Mouse (Mus musculus) lung, postnatal 0 days (tissue): ENCODE measurements around the gene Abcb4.

ENCODE experiments used
- CTCF ChIP-seq: IDR thresholded peaks from 2 replicates; pipeline ENCODE4 v1.5.1; 2016; ENCODE audit warnings: antibody characterized with exemption, mild to moderate bottlenecking
- EP300 ChIP-seq: IDR thresholded peaks from 2 replicates; pipeline ENCODE4 v1.6.1; 2016; ENCODE audit warnings: antibody characterized with exemption, mild to moderate bottlenecking, control low read depth

DNA sequence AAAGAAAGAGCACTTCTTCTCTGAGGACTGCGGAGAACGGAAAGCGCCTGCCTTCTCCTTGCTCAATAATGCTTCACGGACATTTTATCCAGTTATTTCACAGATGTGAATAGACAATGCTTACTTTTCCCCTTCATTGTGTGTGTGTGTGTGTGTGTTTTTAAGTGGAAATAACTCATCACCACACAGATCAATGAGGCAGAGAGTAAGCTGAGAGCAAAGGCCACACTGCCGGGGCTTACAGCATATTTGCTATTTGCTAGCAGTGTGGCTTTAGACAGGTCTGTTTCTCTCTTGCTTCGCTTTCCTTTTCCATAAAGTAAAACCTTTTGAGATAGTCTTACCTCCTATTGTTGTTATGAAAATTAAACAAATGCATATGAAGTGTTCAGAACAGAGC is 11.0 kb downstream of the Abcb4 start:
- TF ChIP-seq CTCF (no peak), EP300 (no peak)
